Mouse (Mus musculus): Measurements from ENCODE around the gene Xrcc3.

- TF ChIP-seq CTCF (IDR thresholded peaks at IDR 0.05; ENCODE audit: low read depth) (0 out of 2 replicates have a peak, but pooled peaks have one; percentile 5), EP300 (optimal IDR thresholded peaks at IDR 0.05) (peak; percentile 66)
Measured at GRCm38 (mm10) chr12:111813766-111814617, at the start of gene Xrcc3, which contains the start of gene Zfyve21.
